Mouse (Mus musculus) right cerebral cortex, postnatal 4 days (tissue): ENCODE data around the gene Pex14.
A peak's percentile ranks its signal among the peaks of the same experiment; 100 is the strongest.

Experiments used
- DNase-seq: peaks from one replicate; pipeline ENCODE4 v3.0.0-alpha.2; 2022

The Pex14 gene

DNA sequence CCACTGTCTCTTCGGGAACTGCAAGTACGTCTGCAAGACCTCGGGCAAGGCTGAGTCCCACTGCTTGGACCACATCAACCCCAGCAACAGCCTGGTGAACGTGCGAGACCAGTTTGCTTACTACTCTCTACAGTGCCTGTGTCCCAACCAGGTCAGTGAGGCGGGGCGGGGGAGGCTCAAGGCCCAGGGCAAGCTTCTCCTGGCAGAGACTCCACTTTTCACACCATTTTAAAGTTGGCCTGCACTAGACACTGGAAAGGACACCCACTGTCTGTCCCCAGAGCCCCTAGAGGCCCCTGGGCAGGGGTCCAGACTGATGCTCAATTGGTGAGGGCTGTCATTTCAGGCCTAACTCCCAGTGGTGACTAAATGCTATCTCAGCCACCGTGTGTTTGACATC is 153.6 kb downstream of the Pex14 start:
- no peak for DNase-seq

DNA sequence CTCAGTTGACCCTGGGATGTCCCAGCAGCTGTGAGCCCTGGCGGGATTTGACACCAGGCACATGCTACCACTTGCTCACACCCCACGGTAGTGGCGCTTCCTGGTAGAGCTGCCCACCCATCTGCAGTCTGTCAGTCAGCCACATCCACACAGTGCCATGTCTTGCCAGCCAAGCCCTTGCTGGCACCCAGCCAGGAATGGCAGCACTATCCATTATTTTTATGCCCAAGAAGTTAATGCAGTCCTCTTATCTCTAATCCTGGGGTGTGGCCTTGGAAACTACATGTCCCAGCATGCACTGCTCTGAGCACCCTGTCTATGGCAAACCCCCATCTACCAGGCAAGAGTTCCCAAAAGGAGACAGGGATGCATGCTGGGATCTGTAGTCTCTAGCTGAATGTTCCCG is 154.2 kb downstream of the Pex14 start:
- peak; percentile 31 for DNase-seq

DNA sequence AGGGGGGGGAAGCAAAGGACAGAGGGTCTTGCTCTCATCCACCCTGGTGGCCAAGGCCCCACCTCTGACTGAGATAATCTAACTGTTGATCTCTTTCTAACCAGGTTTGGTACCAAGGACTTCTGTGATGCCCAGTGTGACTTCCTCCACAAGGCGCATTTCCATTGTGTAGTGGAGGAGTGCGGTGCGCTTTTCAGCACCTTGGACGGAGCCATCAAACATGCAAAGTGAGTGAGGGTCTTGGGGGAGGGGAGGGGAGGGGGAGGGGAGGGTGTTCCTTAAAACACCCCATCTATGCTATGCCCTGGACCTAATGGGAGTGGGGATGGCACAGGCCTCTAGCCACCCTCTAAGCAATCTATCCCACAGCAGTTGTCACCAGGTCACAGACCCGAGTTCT is 156.6 kb downstream of the Pex14 start:
- DNase-seq: no peak

DNA sequence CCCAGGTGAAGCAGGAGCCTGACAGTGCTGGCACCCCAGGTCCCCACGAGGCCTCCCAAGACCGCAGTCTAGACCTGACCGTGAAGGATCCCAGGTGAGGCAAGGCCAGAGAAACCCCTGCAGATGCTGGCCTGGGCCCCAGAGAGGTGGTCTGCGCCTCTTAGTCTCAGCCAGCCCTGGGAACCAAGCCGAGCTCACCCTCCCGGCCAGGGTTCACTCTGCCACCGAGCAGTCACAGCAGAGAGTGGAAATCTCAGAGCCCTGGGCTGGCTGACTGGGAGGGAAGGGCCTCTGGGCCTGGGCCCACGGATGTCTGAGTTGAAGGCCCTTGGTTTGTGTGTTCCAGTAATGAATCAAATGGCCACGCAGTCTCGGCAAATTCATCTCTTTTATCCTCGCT is 158.4 kb downstream of the Pex14 start:
- DNase-seq: no peak

DNA sequence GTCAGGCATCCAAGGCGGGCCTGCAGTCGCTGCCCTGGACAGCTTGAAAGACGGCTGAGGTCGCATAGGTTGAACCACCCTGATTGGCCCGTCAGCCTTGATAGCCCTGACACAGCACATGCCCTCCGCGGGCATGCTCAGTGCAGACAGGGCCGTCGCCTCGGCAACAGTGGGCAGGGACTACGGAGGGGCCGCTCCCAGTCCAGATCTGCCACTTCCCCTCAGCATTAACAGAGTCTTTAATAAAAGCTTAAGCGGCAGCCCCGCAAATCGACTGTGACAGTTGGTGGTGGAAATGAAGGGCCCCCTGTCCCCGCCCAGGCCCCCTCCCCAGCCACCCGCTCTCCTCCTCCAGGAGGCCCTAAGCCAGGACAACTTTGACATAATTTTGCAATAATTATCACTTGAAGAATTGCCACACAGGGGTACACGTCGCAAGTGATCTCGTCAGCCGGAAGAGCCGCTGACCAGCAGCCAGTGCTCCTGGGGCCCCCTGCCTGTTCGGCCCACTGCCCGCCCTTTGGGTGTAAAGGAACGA is 158.9 kb downstream of the Pex14 start:
- DNase-seq: peak; percentile 38

DNA sequence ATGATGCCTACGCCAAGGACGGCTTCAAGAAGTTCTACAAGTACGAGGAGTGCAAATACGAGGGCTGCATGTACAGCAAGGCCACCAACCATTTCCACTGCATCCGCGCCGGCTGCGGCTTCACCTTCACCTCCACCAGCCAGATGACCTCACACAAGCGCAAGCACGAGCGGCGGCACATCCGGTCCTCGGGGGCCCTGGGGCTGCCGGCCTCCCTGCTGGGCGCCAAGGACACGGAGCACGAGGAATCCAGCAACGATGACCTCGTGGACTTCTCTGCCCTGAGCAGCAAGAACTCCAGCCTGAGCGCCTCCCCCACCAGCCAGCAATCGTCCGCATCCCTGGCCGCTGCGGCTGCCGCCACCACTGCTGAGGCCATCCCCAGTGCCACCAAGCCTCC is 161.1 kb downstream of the Pex14 start:
- no peak for DNase-seq

DNA sequence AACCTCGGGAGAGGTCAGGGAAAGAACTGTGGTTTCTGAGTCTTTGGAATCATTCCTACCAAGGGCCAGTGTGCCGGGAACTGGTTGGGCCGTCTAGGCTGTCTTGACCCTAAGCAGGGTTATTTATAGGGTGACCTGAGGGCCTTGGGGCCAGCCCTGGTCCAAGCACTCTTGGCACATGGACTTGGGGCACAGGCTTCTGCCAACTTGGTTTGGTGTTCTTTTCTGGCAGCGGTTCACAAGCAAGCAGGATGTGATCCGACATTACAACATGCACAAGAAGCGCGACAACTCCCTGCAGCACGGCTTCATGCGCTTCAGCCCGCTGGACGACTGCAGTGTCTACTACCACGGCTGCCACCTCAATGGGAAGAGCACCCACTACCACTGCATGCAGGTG is 162.9 kb downstream of the Pex14 start:
- no peak for DNase-seq

DNA sequence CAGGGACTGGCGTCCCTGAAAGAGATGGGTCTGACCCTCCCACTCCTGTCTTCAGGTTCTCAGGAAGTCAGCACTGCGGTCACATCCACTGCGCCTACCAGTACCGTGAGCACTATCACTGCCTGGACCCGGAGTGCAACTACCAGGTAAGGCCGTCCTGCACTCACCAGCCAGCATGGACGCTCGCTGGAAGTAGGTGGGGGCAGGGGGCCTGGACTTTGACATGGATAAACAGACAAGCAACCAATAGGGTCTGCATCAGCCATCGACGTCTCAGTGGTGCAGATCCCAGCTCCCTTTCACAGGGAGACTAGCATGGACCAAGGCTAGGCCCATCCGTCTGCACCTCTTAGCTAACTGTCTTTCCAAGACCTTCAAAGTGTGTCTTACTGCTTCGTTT is 163.6 kb downstream of the Pex14 start:
- DNase-seq: no peak

DNA sequence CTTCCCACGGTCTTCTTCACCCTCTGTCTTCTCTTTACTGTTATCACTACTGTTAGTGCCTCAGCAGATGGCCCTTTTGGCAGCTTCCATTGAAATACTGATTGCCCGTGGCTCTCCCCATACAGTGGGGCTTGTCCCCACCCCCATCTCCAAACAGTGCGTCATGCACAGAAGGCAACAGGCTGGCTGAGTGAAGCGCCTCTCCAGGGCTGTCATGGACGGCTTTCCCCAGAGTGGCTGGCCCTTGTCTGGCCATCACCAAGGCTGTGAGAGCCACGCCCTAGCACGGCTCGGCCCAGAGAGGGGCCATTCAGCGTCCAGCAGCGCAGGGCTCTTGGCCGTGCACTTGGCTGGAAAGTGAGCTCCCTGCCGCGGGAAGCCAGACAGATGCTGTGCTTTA is 164.5 kb downstream of the Pex14 start:
- no peak for DNase-seq

DNA sequence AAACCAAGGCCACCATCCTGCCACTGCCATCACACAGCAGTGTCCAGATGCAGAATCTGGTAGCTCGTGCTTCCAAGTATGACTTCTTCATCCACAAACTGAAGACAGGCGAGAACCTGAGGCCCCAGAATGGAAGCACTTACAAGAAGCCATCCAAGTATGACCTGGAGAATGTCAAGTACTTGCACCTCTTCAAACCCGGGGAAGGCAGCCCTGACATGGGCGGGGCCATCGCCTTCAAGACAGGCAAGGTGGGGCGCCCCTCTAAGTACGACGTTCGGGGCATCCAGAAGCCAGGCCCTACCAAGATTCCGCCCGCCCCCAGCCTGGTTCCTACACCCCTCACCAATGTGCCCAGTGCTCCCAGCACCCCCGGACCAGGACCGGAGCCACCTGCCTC is 166.6 kb downstream of the Pex14 start:
- DNase-seq: no peak

DNA sequence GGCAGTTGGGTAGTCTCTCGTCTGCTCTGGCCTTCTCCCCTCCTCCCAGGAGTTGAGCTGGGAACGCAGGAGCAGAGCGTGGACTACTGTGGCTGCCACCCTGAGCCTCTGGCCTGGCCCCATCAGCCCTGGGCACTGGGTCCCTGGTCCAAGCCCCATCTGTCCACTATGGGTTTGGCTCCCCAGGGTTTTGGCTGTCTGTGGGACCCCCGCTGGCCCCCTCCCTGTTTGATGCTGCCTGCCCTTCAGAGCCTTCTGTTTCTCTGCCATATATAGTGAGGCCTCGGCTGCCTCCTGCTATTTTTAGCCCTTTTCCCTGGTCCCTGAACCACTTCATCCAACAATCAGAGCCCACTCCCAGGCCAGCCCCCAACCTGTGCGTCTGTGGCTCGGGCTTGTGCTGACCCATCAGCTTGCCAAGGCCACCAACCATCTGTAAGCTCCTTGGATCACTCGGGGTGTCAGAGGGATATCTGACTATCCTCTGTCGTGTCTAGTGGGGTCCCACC is 168.9 kb downstream of the Pex14 start:
- DNase-seq: no peak

DNA sequence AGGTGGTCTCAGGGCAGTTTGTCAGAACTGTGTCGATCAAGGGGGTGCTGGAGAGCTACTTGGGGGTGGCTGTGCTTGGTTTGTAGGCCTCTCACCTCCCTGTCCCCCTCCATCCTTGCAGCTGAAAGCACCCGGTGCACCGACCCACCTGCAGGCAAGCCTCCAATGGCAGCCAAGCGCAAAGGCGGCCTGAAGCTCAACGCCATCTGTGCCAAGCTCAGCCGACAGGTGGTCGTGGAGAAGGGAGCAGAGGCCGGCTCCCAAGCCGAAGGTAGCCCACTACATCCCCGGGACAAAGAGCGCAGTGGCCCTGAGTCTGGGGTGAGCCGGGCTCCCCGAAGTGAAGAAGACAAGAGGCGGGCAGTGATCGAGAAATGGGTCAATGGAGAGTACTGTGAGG is 170.8 kb downstream of the Pex14 start:
- DNase-seq: no peak

DNA sequence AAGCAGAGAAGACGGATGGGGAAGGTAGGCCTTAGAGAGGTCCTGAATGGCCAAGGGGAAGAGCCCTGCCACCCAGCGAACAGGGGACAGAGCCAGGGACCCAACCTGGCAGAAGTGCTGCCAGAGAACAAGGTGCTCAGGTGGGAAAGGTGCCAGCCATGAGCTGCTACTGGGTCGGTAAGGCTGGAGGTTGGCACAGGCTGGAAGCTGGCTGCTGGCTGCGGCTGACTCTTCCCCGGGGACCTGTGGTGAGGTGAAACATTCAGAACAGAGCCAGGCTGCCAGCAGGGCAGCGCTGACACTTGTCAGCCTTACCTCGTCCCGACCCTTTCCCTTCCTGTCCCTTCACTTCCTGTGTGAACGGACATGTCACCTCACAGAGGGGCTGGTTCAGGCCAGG is 171.4 kb downstream of the Pex14 start:
- DNase-seq: no peak

DNA sequence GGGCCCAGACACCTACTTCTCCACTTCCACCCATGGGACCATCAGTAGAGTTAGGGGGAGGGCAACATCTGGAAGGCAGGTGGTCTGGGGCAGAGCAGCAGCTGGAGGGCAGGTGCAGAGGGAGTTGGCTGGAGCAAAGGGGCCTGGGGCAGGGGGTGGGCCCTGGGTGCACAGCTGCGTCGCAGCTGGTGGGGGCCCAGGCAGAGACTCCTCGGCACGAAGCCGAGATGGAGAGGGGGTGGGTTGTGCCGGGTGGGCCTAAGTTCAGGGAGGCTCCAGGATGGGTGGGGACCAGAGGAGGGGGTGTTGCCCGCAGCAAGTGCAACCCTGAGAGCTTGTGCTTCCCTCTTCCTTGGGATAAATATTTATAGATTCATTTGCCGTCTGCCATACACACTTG is 173.2 kb downstream of the Pex14 start:
- DNase-seq: no peak

DNA sequence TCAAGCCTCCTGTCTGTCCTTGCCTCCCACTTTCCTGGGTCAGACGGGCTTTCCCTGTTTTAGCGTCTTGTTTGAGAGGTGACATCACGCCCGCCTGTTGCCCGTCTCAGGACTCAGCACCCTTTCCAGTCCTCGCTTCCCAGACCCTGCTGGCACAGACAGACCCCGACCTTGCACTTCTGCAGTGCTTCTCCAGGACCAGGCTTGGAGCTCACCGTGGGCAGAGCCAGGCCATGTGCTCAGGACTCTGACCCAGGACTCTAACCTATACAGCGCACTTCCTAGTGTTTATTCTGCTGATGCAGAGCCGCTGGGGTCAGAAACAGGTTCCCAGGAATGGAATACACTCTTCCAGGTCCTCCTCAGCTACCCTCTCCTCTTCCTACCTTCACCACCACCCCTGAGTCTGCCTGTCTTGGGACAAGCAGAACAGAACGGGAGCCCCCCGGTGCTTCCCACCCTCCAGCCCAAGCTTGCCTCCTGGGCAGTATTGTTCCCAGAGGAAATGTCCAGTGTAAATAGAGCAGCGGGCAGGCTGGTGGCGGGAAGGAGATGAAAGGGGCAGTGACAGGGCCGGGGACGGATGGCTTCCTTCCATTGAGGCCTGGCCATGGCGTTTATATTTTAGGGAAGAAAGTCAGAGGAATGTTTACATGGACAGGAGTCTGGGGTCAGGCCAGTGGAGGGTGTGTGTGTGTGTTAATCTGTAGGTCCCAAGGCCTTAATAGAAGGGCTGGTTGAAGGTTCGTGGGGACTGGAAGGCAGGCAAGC is 173.9 kb downstream of the Pex14 start:
- no peak for DNase-seq

DNA sequence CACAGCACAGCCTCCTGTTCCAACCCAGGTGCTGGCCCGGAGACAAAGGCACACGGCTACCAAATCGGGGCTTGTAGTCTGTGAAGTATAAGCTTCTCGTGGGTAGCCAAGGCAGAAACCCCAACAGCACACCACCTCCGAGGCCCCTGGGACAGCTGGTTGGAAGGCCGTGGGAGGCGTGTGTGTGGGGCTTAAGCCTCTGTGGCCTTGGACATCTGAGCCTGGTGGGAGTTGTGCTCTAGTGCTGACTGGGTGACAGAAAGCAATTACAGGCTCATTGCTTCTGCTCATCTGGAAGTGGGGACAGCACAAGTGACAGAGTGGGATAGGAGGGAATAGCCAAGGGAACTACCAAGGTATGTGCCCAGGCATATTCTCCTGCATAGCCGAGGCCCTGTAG is 175.7 kb downstream of the Pex14 start:
- no peak for DNase-seq

DNA sequence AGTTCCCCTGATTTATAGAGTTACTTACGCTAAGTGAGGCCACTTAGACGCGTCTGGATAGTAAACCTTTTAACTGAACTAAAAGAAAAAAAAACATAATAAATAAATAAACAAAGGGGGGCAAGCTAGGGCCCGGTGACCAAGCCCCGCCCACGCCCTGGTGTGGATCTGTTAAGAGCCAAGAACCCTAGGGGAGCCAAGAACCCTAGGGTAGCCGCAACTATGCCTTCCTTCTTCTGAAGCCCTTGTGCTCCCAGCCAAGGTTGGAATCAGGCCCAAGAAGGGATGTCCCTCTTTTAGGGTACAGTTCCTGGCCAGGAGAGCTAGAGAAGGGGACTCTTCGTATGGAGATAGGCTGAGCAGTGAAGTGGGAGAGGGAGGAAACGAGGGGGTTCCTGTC is 176.3 kb downstream of the Pex14 start:
- DNase-seq: no peak

DNA sequence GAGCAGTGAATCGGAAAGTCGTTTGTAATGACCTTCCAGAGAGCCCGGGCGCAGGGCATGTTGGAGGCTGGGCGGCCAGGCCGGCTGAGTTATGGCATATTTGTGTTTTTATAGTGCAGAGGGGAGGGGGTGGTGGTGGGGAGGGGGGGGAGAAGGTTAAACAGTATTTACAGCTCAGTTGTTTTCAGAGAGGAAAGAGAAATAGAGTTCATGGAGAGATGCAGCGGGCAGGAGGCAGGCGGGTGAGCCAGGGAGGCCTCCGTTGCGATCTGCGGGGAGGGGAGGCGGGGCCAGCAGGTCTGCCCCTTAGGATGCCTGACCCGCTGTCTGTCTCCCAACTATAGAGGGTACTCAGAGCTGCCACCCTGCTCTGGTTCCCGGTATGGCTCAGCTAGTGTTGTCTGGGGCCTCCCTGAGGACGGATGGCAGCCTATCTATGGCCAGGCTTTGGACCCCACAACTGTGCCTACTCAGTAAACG is 177.4 kb downstream of the Pex14 start:
- DNase-seq: no peak

DNA sequence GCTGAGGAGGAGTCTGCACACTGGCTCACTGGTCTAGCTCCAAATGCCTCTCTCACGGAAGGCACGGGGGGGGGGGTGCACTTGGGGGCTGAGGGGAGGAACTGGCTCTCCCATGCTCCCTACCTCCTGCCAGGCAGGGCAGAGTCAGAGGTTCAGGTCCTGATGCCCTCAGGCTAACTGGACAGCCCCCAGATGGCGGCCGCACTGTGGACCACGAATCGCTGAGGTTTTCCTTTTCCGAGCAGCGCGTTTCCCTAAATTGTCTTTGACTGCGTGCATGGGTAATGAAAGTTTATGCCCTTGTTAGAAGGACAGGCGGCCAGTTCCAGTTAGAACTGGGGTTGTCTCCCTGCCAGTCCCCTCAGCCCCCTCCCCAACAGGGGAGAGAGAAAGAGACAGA is 179.1 kb downstream of the Pex14 start:
- no peak for DNase-seq

DNA sequence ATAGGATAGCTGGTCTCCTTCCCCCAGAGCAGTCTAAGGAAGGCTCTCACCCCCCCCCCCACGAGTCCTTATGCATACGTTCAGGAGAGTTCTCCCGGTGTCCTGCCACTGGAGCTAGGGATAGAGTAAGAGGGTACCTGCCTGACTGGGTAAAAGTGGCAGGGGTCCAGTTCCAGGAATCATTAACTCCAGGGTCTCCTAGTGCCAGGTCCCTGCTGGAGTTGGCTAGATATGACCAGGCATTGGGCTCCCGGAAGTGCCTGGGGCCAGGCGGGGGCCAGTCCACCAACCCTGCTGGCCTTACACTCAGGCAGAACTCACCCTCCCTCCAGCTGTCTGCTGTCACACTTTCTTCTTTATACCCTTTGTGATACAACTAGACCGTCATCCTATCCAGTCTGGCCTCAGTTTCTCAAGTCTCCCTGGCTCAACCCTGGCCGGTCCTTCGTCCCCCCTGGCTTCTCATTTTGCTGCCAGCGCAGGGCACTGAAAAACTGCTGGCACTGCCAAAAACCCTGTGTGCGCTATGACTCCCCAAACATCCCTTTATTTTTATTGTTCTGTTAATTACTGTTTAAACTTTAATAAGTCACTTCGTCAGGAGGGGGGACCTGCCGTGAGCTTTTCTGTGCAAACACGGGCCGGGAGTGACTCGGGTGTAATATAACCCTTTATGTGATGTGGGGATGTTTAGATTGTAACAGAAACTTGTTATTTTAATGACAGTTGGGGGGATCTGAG is 180.8 kb downstream of the Pex14 start:
- DNase-seq: no peak

DNA sequence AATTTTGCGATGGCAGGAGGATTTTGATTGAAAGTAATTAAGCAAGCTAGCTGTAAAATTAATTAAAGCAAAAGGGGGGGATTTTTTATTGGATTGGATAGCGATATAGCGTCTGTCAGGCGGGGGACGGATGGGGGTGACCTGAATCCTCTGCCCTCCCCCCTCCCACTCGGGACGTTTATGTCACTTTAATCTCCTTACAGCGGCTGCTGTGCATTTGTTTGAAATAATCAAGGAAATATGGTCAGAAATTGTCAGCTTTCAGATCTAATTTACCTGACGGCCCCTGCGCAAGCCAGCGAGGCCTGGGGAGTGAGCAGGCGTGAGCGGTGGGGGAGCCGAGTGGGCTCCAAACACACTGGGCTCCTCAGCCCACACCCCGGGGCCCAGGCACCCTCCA is 183.8 kb downstream of the Pex14 start:
- DNase-seq: no peak

DNA sequence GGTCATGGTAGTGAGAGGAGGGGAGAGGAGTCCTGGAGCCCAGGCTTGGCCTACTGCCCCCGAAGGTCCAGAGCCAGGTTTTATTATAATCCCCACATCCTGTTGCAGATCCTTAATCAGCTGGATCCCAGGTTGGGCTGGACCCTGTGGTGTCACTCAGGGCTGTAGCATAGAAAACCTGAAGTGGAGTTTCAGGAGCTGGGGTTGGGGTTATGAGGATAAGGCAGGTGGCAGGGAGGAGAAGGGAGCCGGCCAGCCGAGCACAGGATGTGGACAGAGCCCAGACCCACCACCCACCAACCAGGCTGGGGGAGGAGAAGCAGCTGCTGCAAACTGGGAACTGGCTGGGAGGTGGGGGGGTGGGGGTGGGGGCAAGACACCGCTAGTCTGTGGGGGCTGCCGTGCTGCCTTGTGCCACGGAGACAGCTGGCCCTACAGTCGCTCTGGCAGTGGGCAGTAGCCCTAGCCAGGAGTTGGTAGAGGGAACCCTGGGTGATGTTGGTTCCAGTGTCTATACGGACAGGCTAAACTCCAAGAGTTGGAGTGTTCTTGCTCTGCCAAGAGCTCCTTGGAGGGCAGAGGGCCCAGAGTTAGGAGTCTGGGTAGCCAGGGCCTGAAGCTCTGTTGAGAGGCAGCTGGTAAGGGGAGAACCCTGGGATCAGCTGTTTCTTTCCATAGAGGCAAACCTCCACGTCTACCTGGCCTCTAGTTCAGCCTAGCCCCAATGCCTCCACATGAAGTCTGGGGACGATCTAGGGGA is 184.6 kb downstream of the Pex14 start:
- no peak for DNase-seq
